19 mouse cellular contexts compared by ENCODE assay signal in the genomic region with DNA sequence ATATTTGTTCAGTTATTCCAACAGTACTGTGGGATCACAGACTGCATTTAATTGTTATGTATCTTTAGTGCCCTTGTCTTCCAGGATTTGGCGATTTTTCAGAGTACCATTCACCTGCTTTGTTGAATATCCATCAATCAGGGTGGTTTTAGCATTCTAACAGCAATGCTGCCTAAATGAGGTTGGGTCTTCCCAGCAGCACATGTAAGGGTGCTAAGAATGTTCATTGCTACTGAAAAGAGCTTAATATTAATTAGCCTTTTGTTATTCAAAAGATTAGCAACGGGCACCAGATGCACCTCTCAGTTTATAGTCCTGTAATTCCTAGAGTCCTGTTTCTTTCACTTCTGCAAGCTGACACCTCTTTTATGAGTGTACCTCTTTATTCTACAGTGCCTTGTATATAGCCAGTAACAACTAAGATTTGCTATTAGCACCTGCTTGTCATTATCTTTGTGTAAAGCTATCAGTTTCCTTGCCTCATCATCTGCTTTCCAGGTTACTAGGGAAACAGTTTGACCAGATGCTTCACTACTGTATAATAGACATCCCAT.
"Had no signal": no experiment of that assay in that cellular context is flagged by ENCODE, and none has a peak within 500 bp of the region (broad histone marks: within the 10 kb centered on the region; RNA-seq: fewer than 3 reads in every experiment).

No protein-coding gene starts in this region.

- ATAC-seq: liver, postnatal 0 days; lung, postnatal 0 days; midbrain, embryonic 15.5 days had no signal

- H3K27ac ChIP-seq: kidney, embryonic 15.5 days; limb, embryonic 12.5 days; limb, embryonic 15.5 days; liver, embryonic 14.5 days; macrophage; midbrain, embryonic 12.5 days; midbrain, embryonic 15.5 days had no signal

- H3K27me3 ChIP-seq: kidney, embryonic 15.5 days; limb, embryonic 12.5 days; limb, embryonic 15.5 days; midbrain, embryonic 12.5 days; midbrain, embryonic 15.5 days had no signal

- DNase-seq: kidney, adult 2 months; kidney, postnatal 10 days; kidney, postnatal 36 days; layer of hippocampus, postnatal 36 days; left cerebral cortex, postnatal 4 days; liver, postnatal 0 days; lung, embryonic 14.5 days; thymus, adult 18-20 months; thymus, postnatal 36 days had no signal

- H3K9me3 ChIP-seq: kidney, embryonic 15.5 days; limb, embryonic 12.5 days; limb, embryonic 15.5 days; midbrain, embryonic 12.5 days; midbrain, embryonic 15.5 days had no signal

- H3K4me3 ChIP-seq: kidney, embryonic 15.5 days; limb, embryonic 12.5 days; limb, embryonic 15.5 days; midbrain, embryonic 12.5 days; midbrain, embryonic 15.5 days; myocyte had no signal

- H3K9ac ChIP-seq: kidney, embryonic 15.5 days; limb, embryonic 12.5 days; limb, embryonic 15.5 days; liver, embryonic 14.5 days; liver, postnatal 0 days; lung, embryonic 14.5 days; midbrain, embryonic 12.5 days; midbrain, embryonic 15.5 days had no signal

- H3K36me3 ChIP-seq: kidney, embryonic 15.5 days; limb, embryonic 12.5 days; limb, embryonic 15.5 days; midbrain, embryonic 12.5 days; midbrain, embryonic 15.5 days had no signal

- H3K4me1 ChIP-seq: limb, embryonic 12.5 days; limb, embryonic 15.5 days; midbrain, embryonic 12.5 days; midbrain, embryonic 15.5 days had no signal

- H3K4me2 ChIP-seq: kidney, embryonic 15.5 days; limb, embryonic 12.5 days; limb, embryonic 15.5 days; liver, embryonic 11.5 days; lung, embryonic 14.5 days; midbrain, embryonic 12.5 days; midbrain, embryonic 15.5 days had no signal
